Mouse (Mus musculus) c-Kit-positive CD71-negative TER-119-negative erythroid progenitor cells, embryonic 14.5 days (primary cell): ENCODE data around the gene Pcsk7.

Experiments used
- DNase-seq: peaks from one replicate; pipeline ENCODE4 v3.0.0-alpha.2; 2013; ENCODE audit warnings: low read depth

Pcsk7 gene

DNA sequence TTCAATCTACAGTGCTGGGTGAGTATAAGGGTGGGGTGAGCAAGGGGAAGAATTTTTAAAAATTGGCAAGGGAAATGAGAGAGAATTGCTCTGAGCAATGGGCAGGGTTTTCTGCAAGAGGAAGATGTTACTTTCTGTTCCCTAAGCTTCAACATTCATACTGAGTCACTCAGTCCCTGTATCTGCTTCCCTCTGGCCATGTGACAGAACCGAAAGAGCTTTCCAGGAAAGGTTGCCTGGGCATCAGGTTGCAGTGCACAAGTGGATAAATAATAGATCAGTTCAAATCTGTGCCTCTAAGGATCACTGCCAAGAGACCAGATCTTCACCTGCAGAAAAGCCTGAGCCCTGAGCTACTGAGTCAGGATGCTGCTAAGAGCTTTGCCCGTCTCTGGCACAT is 55.6 kb downstream of the Pcsk7 start:
- no peak for DNase-seq

DNA sequence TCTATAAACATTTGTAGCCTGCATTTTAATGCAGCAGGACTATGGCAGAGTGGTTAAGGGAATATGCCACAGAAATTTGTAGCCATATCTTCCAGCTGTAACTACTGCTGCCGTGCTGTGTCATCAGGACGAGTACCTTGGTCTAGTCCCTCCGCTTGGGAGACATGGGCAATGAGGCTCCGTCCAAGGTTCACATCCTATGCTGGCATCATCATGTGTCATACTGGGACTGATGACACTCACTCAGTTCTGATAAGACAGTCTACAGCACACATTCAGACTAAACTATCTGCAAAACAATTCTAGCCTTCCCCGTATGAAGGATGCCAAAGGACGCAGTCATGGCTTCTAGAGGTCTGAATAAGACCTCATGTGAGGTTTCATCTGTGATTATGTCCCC is 57.3 kb downstream of the Pcsk7 start:
- DNase-seq: no peak

DNA sequence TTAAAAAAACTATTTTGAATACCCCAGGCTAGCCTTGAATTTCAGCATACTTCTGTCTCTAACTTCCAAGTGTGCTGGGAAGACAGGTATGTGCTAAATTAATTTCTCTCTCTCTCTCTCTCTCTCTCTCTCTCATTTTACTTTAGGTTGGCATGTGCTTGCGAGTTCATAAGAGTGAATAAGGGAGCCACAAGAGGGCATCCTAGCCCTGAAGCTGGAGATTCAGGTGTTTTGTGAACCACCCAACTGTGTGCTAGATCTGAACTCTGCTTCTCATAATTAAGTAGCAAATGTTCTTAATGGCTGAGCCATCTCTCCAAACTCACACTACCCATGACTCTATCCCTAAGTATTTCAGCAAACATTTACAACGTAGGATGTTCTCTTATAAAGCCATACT is 70.6 kb downstream of the Pcsk7 start:
- no peak for DNase-seq
